Comparison of ENCODE assay signal across 22 mouse cellular contexts in genomic region chr4:109262068-109262467, GRCm38 (mm10). TPM values are rescaled to one million over a fixed set of nuclear protein-coding genes. Genes with fewer than 3 reads are reported as not detected.
"Had no signal": no experiment of that assay in that cellular context is flagged by ENCODE, and none has a peak within 500 bp of the region (broad histone marks: within the 10 kb centered on the region; RNA-seq: fewer than 3 reads in every experiment).

No protein-coding gene starts in this region.

- DNase-seq: kidney, adult 2 months; kidney, postnatal 36 days; layer of hippocampus, adult 9-11 months; lung, postnatal 10 days; lung, postnatal 36 days; thymus, adult 18-20 months; thymus, postnatal 36 days had no signal

- H3K4me2 ChIP-seq: kidney, embryonic 15.5 days; limb, embryonic 13.5 days; lung, embryonic 15.5 days; midbrain, embryonic 13.5 days had no signal

- H3K36me3 ChIP-seq: kidney, embryonic 15.5 days; limb, embryonic 10.5 days; limb, embryonic 13.5 days; lung, embryonic 15.5 days; midbrain, embryonic 10.5 days; midbrain, embryonic 13.5 days had no signal

- ATAC-seq: inflammation-experienced regulatory T-cells, adult 6 months; intestine, embryonic 16.5 days; midbrain, embryonic 13.5 days; midbrain, embryonic 16.5 days had no signal

- H3K4me1 ChIP-seq: kidney, embryonic 15.5 days; limb, embryonic 13.5 days; lung, embryonic 15.5 days; midbrain, embryonic 10.5 days; midbrain, embryonic 13.5 days had no signal

- H3K27ac ChIP-seq: kidney, embryonic 15.5 days; limb, embryonic 10.5 days; limb, embryonic 13.5 days; liver, embryonic 14.5 days; lung, embryonic 15.5 days; midbrain, embryonic 10.5 days; midbrain, embryonic 13.5 days had no signal

- H3K9me3 ChIP-seq: kidney, embryonic 15.5 days; limb, embryonic 10.5 days; limb, embryonic 13.5 days; lung, embryonic 15.5 days; megakaryocyte, embryonic 14.5 days; midbrain, embryonic 10.5 days; midbrain, embryonic 13.5 days had no signal

- H3K9ac ChIP-seq: kidney, embryonic 15.5 days; limb, embryonic 13.5 days; liver, embryonic 14.5 days; lung, embryonic 15.5 days; midbrain, embryonic 13.5 days had no signal

- H3K4me3 ChIP-seq: kidney, embryonic 15.5 days; limb, embryonic 10.5 days; limb, embryonic 13.5 days; lung, embryonic 15.5 days; megakaryocyte, embryonic 14.5 days; midbrain, embryonic 10.5 days; midbrain, embryonic 13.5 days; myocyte had no signal

- H3K27me3 ChIP-seq: kidney, embryonic 15.5 days; limb, embryonic 13.5 days; lung, embryonic 15.5 days; midbrain, embryonic 13.5 days had no signal

RNA-seq across cellular contexts. Expression of gene Calr4, which starts 27.8 kb away (rescaled TPM):
- polyA plus RNA-seq: inflammation-experienced regulatory T-cells, adult 6 months; kidney, adult 2 months; limb, embryonic 10.5 days; limb, embryonic 13.5 days; liver, adult 2 months; lung, embryonic 15.5 days; small intestine, adult 2 months; spleen, adult 2 months had no signal
